Mouse (Mus musculus): Measurements from ENCODE around the gene Zfp553. TPM values are rescaled to one million over a fixed set of nuclear protein-coding genes. Genes with fewer than 3 reads are reported as not detected.

Zfp553 gene
- polyA plus RNA-seq, 1 experiment: 10.8 TPM

- Histone ChIP-seq H3K4me1 (peaks cover 94% of the 10 kb centered on the region), H3K27me3 (replicated peaks) (no peaks in the 10 kb centered on the region), H3K9me3 (peaks cover 5% of the 10 kb centered on the region; the same call in 1 of the 2 replicates), H3K36me3 (replicated peaks; ENCODE audit: low read length) (peaks cover 38% of the 10 kb centered on the region), H3K4me3 (replicated peaks) (peak overlapping the region; percentile 86)
- no peak for TF ChIP-seq GATA1 (IDR thresholded peaks at IDR 0.05; ENCODE audit: borderline replicate concordance, low read length)
- TF ChIP-seq FLI1 (IDR thresholded peaks at IDR 0.05; ENCODE audit: low read length): no peak
Observed at GRCm38 (mm10) chr7:127217901-127218642, 14.8 kb upstream of the Zfp553 start.

- peak overlapping the region; percentile 86 for H3K4me3 ChIP-seq (replicated peaks)
- TF ChIP-seq FLI1 (IDR thresholded peaks at IDR 0.05; ENCODE audit: low read length) (no peak), GATA1 (IDR thresholded peaks at IDR 0.05; ENCODE audit: borderline replicate concordance, low read length) (no peak; the same call in 2 of the 3 replicates)
- peaks cover 5% of the 10 kb centered on the region; the same call in 1 of the 2 replicates for H3K9me3 ChIP-seq
- H3K36me3 ChIP-seq (replicated peaks; ENCODE audit: low read length): peaks cover 33% of the 10 kb centered on the region
- peaks cover 94% of the 10 kb centered on the region for H3K4me1 ChIP-seq
- no peaks in the 10 kb centered on the region for H3K27me3 ChIP-seq (replicated peaks)
Observed at GRCm38 (mm10) chr7:127218670-127219069, 14.2 kb upstream of the Zfp553 start.

- Histone ChIP-seq H3K9me3 (peaks cover 5% of the 10 kb centered on the region; the same call in 1 of the 2 replicates), H3K36me3 (replicated peaks; ENCODE audit: low read length) (peaks cover 16% of the 10 kb centered on the region), H3K4me3 (replicated peaks) (no peak overlapping the region), H3K4me1 (peaks cover 93% of the 10 kb centered on the region), H3K27me3 (replicated peaks) (no peaks in the 10 kb centered on the region)
- no peak for TF ChIP-seq FLI1 (IDR thresholded peaks at IDR 0.05; ENCODE audit: low read length)
- TF ChIP-seq GATA1 (IDR thresholded peaks at IDR 0.05; ENCODE audit: borderline replicate concordance, low read length): no peak
Observed at GRCm38 (mm10) chr7:127220440-127220839, 12.4 kb upstream of the Zfp553 start.

- Histone ChIP-seq H3K36me3 (replicated peaks; ENCODE audit: low read length) (peaks cover 5% of the 10 kb centered on the region), H3K4me1 (peaks cover 93% of the 10 kb centered on the region), H3K27me3 (replicated peaks) (no peaks in the 10 kb centered on the region), H3K4me3 (replicated peaks) (no peak overlapping the region), H3K9me3 (peaks cover 5% of the 10 kb centered on the region; the same call in 1 of the 2 replicates)
- TF ChIP-seq FLI1 (IDR thresholded peaks at IDR 0.05; ENCODE audit: low read length) (no peak), GATA1 (IDR thresholded peaks at IDR 0.05; ENCODE audit: borderline replicate concordance, low read length) (no peak)
Observed at GRCm38 (mm10) chr7:127223106-127223505, 9.8 kb upstream of the Zfp553 start.

GRCm38 (mm10) chr7:127223515-127224478 is 9.1 kb upstream of the Zfp553 start:
- Histone ChIP-seq H3K36me3 (replicated peaks; ENCODE audit: low read length) (peaks cover 5% of the 10 kb centered on the region), H3K4me1 (peaks cover 90% of the 10 kb centered on the region), H3K27me3 (replicated peaks) (no peaks in the 10 kb centered on the region), H3K9me3 (peaks cover 5% of the 10 kb centered on the region; the same call in 1 of the 2 replicates), H3K4me3 (replicated peaks) (no peak overlapping the region)
- TF ChIP-seq FLI1 (IDR thresholded peaks at IDR 0.05; ENCODE audit: low read length) (no peak), GATA1 (IDR thresholded peaks at IDR 0.05; ENCODE audit: borderline replicate concordance, low read length) (no peak)

GRCm38 (mm10) chr7:127224616-127225015 is 8.2 kb upstream of the Zfp553 start:
- Histone ChIP-seq H3K27me3 (replicated peaks) (no peaks in the 10 kb centered on the region), H3K4me1 (peaks cover 91% of the 10 kb centered on the region), H3K36me3 (replicated peaks; ENCODE audit: low read length) (peaks cover 10% of the 10 kb centered on the region), H3K4me3 (replicated peaks) (no peak overlapping the region), H3K9me3 (peaks cover 5% of the 10 kb centered on the region; the same call in 1 of the 2 replicates)
- TF ChIP-seq GATA1 (IDR thresholded peaks at IDR 0.05; ENCODE audit: borderline replicate concordance, low read length): no peak
- TF ChIP-seq FLI1 (IDR thresholded peaks at IDR 0.05; ENCODE audit: low read length): no peak

- no peak; the same call in 2 of the 3 replicates for TF ChIP-seq GATA1 (IDR thresholded peaks at IDR 0.05; ENCODE audit: borderline replicate concordance, low read length)
- no peak for TF ChIP-seq FLI1 (IDR thresholded peaks at IDR 0.05; ENCODE audit: low read length)
- Histone ChIP-seq H3K4me3 (replicated peaks) (peak overlapping the region; percentile 48), H3K4me1 (peaks cover 92% of the 10 kb centered on the region), H3K27me3 (replicated peaks) (no peaks in the 10 kb centered on the region), H3K9me3 (peaks cover 5% of the 10 kb centered on the region; the same call in 1 of the 2 replicates), H3K36me3 (replicated peaks; ENCODE audit: low read length) (peaks cover 18% of the 10 kb centered on the region)
Observed at GRCm38 (mm10) chr7:127225147-127225995, 7.5 kb upstream of the Zfp553 start.

- Histone ChIP-seq H3K4me3 (replicated peaks) (no peak overlapping the region), H3K9me3 (no peaks in the 10 kb centered on the region), H3K27me3 (replicated peaks) (no peaks in the 10 kb centered on the region), H3K36me3 (replicated peaks; ENCODE audit: low read length) (peaks cover 21% of the 10 kb centered on the region), H3K4me1 (peaks cover 85% of the 10 kb centered on the region)
- TF ChIP-seq FLI1 (IDR thresholded peaks at IDR 0.05; ENCODE audit: low read length): no peak
- TF ChIP-seq GATA1 (IDR thresholded peaks at IDR 0.05; ENCODE audit: borderline replicate concordance, low read length): no peak
Observed at GRCm38 (mm10) chr7:127228615-127229303, 4.1 kb upstream of the Zfp553 start.

Measured in megakaryocyte, embryonic 14.5 days (primary cell).